Comparison of ENCODE assay signal across 25 mouse cellular contexts in the genomic region with DNA sequence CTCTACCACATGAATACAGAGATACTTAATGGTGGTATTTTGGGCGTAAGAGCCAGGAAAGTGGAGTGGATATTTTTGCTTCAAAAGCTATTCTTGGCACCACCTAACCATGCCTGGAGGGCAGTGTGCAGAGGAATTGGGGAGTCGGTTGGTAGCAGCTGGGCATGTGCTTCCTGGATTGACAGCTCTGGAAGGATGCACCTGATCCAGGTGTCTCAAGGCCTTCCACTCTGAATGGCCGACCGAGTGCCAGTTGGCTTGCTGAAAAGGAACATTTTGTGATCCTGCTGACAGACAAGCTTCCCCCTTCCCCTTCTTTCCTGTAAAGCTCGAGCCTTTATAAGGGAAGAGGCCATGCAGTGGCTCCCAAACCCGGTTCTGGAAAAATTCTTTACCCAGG.
DNase-seq lines count a peak whose midpoint lies in the region; ATAC-seq and TF ChIP-seq lines count a peak whose summit lies in the region.
"Had no signal": no experiment of that assay in that cellular context is flagged by ENCODE, and none has a peak within 500 bp of the region (broad histone marks: within the 10 kb centered on the region; RNA-seq: fewer than 3 reads in every experiment).

No protein-coding gene starts in this region.

- H3K36me3 ChIP-seq in hindbrain, embryonic 14.5 days (replicated peaks; ENCODE audit: control insufficient read depth, insufficient read depth) = no peaks in the 10 kb centered on the region
- no peaks in the 10 kb centered on the region for H3K36me3 ChIP-seq in hindbrain, embryonic 11.5 days (ENCODE audit: control insufficient read depth, insufficient read depth, low read length)
- H3K36me3 ChIP-seq in midbrain, embryonic 11.5 days (ENCODE audit: control insufficient read depth, insufficient read depth, low read length) = no peaks in the 10 kb centered on the region
- no peaks in the 10 kb centered on the region for H3K36me3 ChIP-seq in midbrain, embryonic 10.5 days
- no peaks in the 10 kb centered on the region for H3K36me3 ChIP-seq in hindbrain, postnatal 0 days (ENCODE audit: insufficient read depth, low read length)
- H3K36me3 ChIP-seq: embryonic facial prominence, embryonic 13.5 days; forebrain, embryonic 10.5 days; forebrain, embryonic 15.5 days; G1E; heart, embryonic 15.5 days; limb, embryonic 12.5 days; liver, embryonic 15.5 days; lung, embryonic 15.5 days; midbrain, embryonic 12.5 days; neural tube, embryonic 13.5 days had no signal

- no peaks in the 10 kb centered on the region for H3K27me3 ChIP-seq in hindbrain, embryonic 14.5 days (ENCODE audit: control insufficient read depth, insufficient read depth, low read length)
- H3K27me3 ChIP-seq in hindbrain, embryonic 11.5 days (ENCODE audit: control insufficient read depth, insufficient read depth, low read length) = no peaks in the 10 kb centered on the region
- no peaks in the 10 kb centered on the region for H3K27me3 ChIP-seq in midbrain, embryonic 11.5 days (ENCODE audit: control insufficient read depth, insufficient read depth, low read length)
- no peaks in the 10 kb centered on the region for H3K27me3 ChIP-seq in midbrain, embryonic 10.5 days (ENCODE audit: low read depth, poor library complexity, severe bottlenecking)
- H3K27me3 ChIP-seq in hindbrain, postnatal 0 days (ENCODE audit: insufficient read depth, low read length) = no peaks in the 10 kb centered on the region
- H3K27me3 ChIP-seq: embryonic facial prominence, embryonic 13.5 days; forebrain, embryonic 15.5 days; heart, embryonic 15.5 days; limb, embryonic 12.5 days; liver, embryonic 15.5 days; lung, embryonic 15.5 days; midbrain, embryonic 12.5 days; neural tube, embryonic 13.5 days had no signal

- ATAC-seq in hindbrain, embryonic 14.5 days (ENCODE audit: low FRiP score) = no peak
- ATAC-seq in hindbrain, embryonic 11.5 days (ENCODE audit: low FRiP score) = no peak
- no peak for ATAC-seq in midbrain, embryonic 11.5 days (ENCODE audit: low FRiP score)
- ATAC-seq in hindbrain, postnatal 0 days = no peak
- ATAC-seq: forebrain, embryonic 15.5 days; inflammation-experienced regulatory T-cells, adult 6 months had no signal

- TF ChIP-seq CTCF in hindbrain, postnatal 0 days (IDR thresholded peaks at IDR 0.05; ENCODE audit: low read depth) = no peak

- DNase-seq in cerebellum, postnatal 14 days = peak; percentile 26 to 28
- no peak for DNase-seq in cerebellum, postnatal 25 days
- DNase-seq in hindbrain, embryonic 14.5 days (ENCODE audit: low spot score) = no peak
- DNase-seq in hindbrain, embryonic 11.5 days (ENCODE audit: low spot score) = no peak
- peak; percentile 41 for DNase-seq in midbrain, embryonic 11.5 days (ENCODE audit: low spot score, missing footprints)
- no peak for DNase-seq in midbrain, embryonic 10.5 days (ENCODE audit: low spot score)
- no peak for DNase-seq in hindbrain, postnatal 0 days (ENCODE audit: low spot score)
- DNase-seq: adrenal gland, adult 8-10 months; cerebellum, adult 2 months; kidney, adult 11 months; thymus, adult 2 months; thymus, postnatal 4 days had no signal

- H3K9ac ChIP-seq in hindbrain, embryonic 14.5 days = no peak overlapping the region
- H3K9ac ChIP-seq in hindbrain, embryonic 11.5 days (ENCODE audit: low read depth, low read length) = no peak overlapping the region
- no peak overlapping the region for H3K9ac ChIP-seq in midbrain, embryonic 11.5 days (ENCODE audit: low read length)
- no peak overlapping the region for H3K9ac ChIP-seq in hindbrain, postnatal 0 days (replicated peaks; ENCODE audit: low read length)
- H3K9ac ChIP-seq: embryonic facial prominence, embryonic 13.5 days; forebrain, embryonic 15.5 days; heart, embryonic 15.5 days; limb, embryonic 12.5 days; liver, embryonic 15.5 days; lung, embryonic 15.5 days; midbrain, embryonic 12.5 days; neural tube, embryonic 13.5 days had no signal

- H3K27ac ChIP-seq in hindbrain, embryonic 14.5 days = peak overlapping the region; percentile 79; the same call in 1 of the 2 replicates
- no peak overlapping the region for H3K27ac ChIP-seq in hindbrain, embryonic 11.5 days (ENCODE audit: low read depth, low read length)
- H3K27ac ChIP-seq in midbrain, embryonic 11.5 days (ENCODE audit: low read depth, low read length) = no peak overlapping the region
- no peak overlapping the region for H3K27ac ChIP-seq in midbrain, embryonic 10.5 days (replicated peaks)
- peak overlapping the region; percentile 81 for H3K27ac ChIP-seq in hindbrain, postnatal 0 days
- H3K27ac ChIP-seq: embryonic facial prominence, embryonic 13.5 days; forebrain, embryonic 10.5 days; heart, embryonic 15.5 days; kidney, postnatal 0 days; limb, embryonic 12.5 days; liver, embryonic 15.5 days; lung, embryonic 15.5 days had no signal

- H3K4me1 ChIP-seq in hindbrain, embryonic 14.5 days (replicated peaks; ENCODE audit: control insufficient read depth, insufficient read depth, low read length) = peaks cover 14% of the 10 kb centered on the region
- H3K4me1 ChIP-seq in hindbrain, embryonic 11.5 days (replicated peaks; ENCODE audit: control insufficient read depth, insufficient read depth, low read length) = no peaks in the 10 kb centered on the region
- H3K4me1 ChIP-seq in midbrain, embryonic 11.5 days (ENCODE audit: control insufficient read depth, insufficient read depth, low read length) = peaks cover 13% of the 10 kb centered on the region
- H3K4me1 ChIP-seq in midbrain, embryonic 10.5 days = peaks cover 27% of the 10 kb centered on the region
- peaks cover 27% of the 10 kb centered on the region for H3K4me1 ChIP-seq in hindbrain, postnatal 0 days (ENCODE audit: insufficient read depth, low read length)
- H3K4me1 ChIP-seq: limb, embryonic 12.5 days; liver, embryonic 15.5 days; lung, embryonic 15.5 days had no signal

- no peak overlapping the region for H3K4me2 ChIP-seq in hindbrain, embryonic 14.5 days (replicated peaks)
- no peak overlapping the region for H3K4me2 ChIP-seq in hindbrain, embryonic 11.5 days (replicated peaks; ENCODE audit: low read depth, low read length)
- H3K4me2 ChIP-seq in midbrain, embryonic 11.5 days = no peak overlapping the region
- no peak overlapping the region for H3K4me2 ChIP-seq in hindbrain, postnatal 0 days (ENCODE audit: low read depth, low read length)
- H3K4me2 ChIP-seq: embryonic facial prominence, embryonic 13.5 days; forebrain, embryonic 15.5 days; heart, embryonic 15.5 days; limb, embryonic 12.5 days; liver, embryonic 15.5 days; lung, embryonic 15.5 days; midbrain, embryonic 12.5 days; neural tube, embryonic 13.5 days had no signal

- 71% methylated on average over 6 of the region's 6 CpGs for WGBS in hindbrain, embryonic 14.5 days
- 85% methylated on average over 6 of the region's 6 CpGs for WGBS in hindbrain, embryonic 11.5 days
- WGBS in midbrain, embryonic 11.5 days = 89% methylated on average over 6 of the region's 6 CpGs
- WGBS in midbrain, embryonic 10.5 days = 86% methylated on average over 6 of the region's 6 CpGs
- 49% methylated on average over 6 of the region's 6 CpGs for WGBS in hindbrain, postnatal 0 days

- H3K9me3 ChIP-seq in hindbrain, embryonic 14.5 days (ENCODE audit: control insufficient read depth, low read length) = no peaks in the 10 kb centered on the region
- H3K9me3 ChIP-seq in hindbrain, embryonic 11.5 days (ENCODE audit: control insufficient read depth, low read length) = no peaks in the 10 kb centered on the region
- H3K9me3 ChIP-seq in midbrain, embryonic 11.5 days (ENCODE audit: control insufficient read depth, low read length) = no peaks in the 10 kb centered on the region
- no peaks in the 10 kb centered on the region for H3K9me3 ChIP-seq in midbrain, embryonic 10.5 days (replicated peaks)
- no peaks in the 10 kb centered on the region for H3K9me3 ChIP-seq in hindbrain, postnatal 0 days (ENCODE audit: low read length)
- H3K9me3 ChIP-seq: embryonic facial prominence, embryonic 13.5 days; forebrain, embryonic 10.5 days; forebrain, embryonic 15.5 days; G1E; heart, embryonic 15.5 days; limb, embryonic 12.5 days; liver, embryonic 15.5 days; lung, embryonic 15.5 days; midbrain, embryonic 12.5 days; neural tube, embryonic 13.5 days had no signal

- H3K4me3 ChIP-seq in hindbrain, embryonic 14.5 days (replicated peaks; ENCODE audit: low read length) = no peak overlapping the region
- no peak overlapping the region for H3K4me3 ChIP-seq in hindbrain, embryonic 11.5 days (ENCODE audit: low read depth, low read length)
- H3K4me3 ChIP-seq in midbrain, embryonic 11.5 days (ENCODE audit: low read depth, low read length) = no peak overlapping the region
- no peak overlapping the region for H3K4me3 ChIP-seq in midbrain, embryonic 10.5 days
- H3K4me3 ChIP-seq in hindbrain, postnatal 0 days (ENCODE audit: low read length) = no peak overlapping the region
- H3K4me3 ChIP-seq: embryonic facial prominence, embryonic 13.5 days; forebrain, embryonic 10.5 days; forebrain, embryonic 15.5 days; heart, embryonic 15.5 days; limb, embryonic 12.5 days; liver, embryonic 15.5 days; lung, embryonic 15.5 days; midbrain, embryonic 12.5 days; myocyte; neural tube, embryonic 13.5 days had no signal

Comparison
In these comparisons a context has a peak if more than half of its experiments do, and no peak if none do; other contexts are left out.
1. DNase-seq: peak in cerebellum, postnatal 14 days (2 of 2) and midbrain, embryonic 11.5 days (single experiment); none in cerebellum, postnatal 25 days (0 of 2), hindbrain, embryonic 14.5 days (single experiment), hindbrain, embryonic 11.5 days (single experiment), midbrain, embryonic 10.5 days (single experiment) and hindbrain, postnatal 0 days (single experiment).
2. H3K27ac ChIP-seq: peak in hindbrain, embryonic 14.5 days (single experiment) and hindbrain, postnatal 0 days (single experiment); none in hindbrain, embryonic 11.5 days (single experiment), midbrain, embryonic 11.5 days (single experiment) and midbrain, embryonic 10.5 days (single experiment).